Mouse (Mus musculus): ENCODE results near the gene Htatip2. TPM values are rescaled to one million over a fixed set of nuclear protein-coding genes. Genes with fewer than 3 reads are reported as not detected.

The Htatip2 gene
- polyA plus RNA-seq, 1 experiment from 2014 or later, result 7.3 TPM

GRCm38 (mm10) chr7:49822028-49822427, 63.1 kb downstream of the Htatip2 start:
- 69% methylated on average over 2 of the region's 2 CpGs for WGBS
- H3K4me3 ChIP-seq, result no peak overlapping the region

More at GRCm38 (mm10) chr7:49822028-49822427, 63.1 kb downstream of the Htatip2 start:
- no peak overlapping the region for H3K27ac ChIP-seq
- H3K27me3 ChIP-seq, result no peaks in the 10 kb centered on the region
- no peaks in the 10 kb centered on the region for H3K9me3 ChIP-seq
- H3K9ac ChIP-seq, result no peak overlapping the region
- H3K4me2 ChIP-seq (replicated peaks), result no peak overlapping the region
- no peak; the same call in 1 of the 2 replicates for ATAC-seq (ENCODE audit: low FRiP score, low read depth)
- H3K4me1 ChIP-seq, result no peaks in the 10 kb centered on the region
- H3K36me3 ChIP-seq, result peaks cover 32% of the 10 kb centered on the region

Other genes with a start within 250 kb of the Htatip2 start
- gene Dbx1, start 122.3 kb upstream of the Htatip2 start, polyA plus RNA-seq (2015; fragmentation: Nextera tagmentation; extraction: Ambion mirVana), result 1.9 and 2.4 TPM in 2 replicates
- 49.8 and 51.1 TPM in 2 replicates for gene Prmt3, start 19.2 kb downstream of the Htatip2 start, polyA plus RNA-seq (2015; fragmentation: Nextera tagmentation; extraction: Ambion mirVana)
- 0.01 TPM in 1 of 2 replicates, not detected in the other for gene Slc6a5, start 151.0 kb downstream of the Htatip2 start, polyA plus RNA-seq (2015; fragmentation: Nextera tagmentation; extraction: Ambion mirVana)
- 3.1 and 3.2 TPM in 2 replicates for gene Nell1, start 215.7 kb downstream of the Htatip2 start, polyA plus RNA-seq (2015; fragmentation: Nextera tagmentation; extraction: Ambion mirVana)

All from limb, embryonic 13.5 days (tissue).